Mouse (Mus musculus) CH12.LX (cell line): ENCODE data around the gene Pdzd8.

Experiments
- BHLHE40 ChIP-seq: IDR thresholded peaks from 2 replicates; pipeline ENCODE4 v1.6.1; 2011; ENCODE audit warnings: mild to moderate bottlenecking, low read depth, low read length, improper control_type of control experiment
- CHD1 ChIP-seq: IDR thresholded peaks from 2 replicates; pipeline ENCODE4 v1.6.1; 2012; ENCODE audit warnings: low read depth, low read length, improper control_type of control experiment, inconsistent platforms
- GABPA ChIP-seq: IDR thresholded peaks from 2 replicates; pipeline ENCODE4 v1.6.1; 2012; ENCODE audit warnings: low read depth, low read length, improper control_type of control experiment, inconsistent platforms; ENCODE audit not compliant: insufficient replicate concordance
- HCFC1 ChIP-seq: IDR thresholded peaks from 2 replicates; pipeline ENCODE4 v1.6.1; 2012; ENCODE audit warnings: low read depth, mild to moderate bottlenecking, inconsistent platforms, low read length, improper control_type of control experiment
- MAX ChIP-seq: IDR thresholded peaks from 2 replicates; pipeline ENCODE4 v1.6.1; 2011; ENCODE audit warnings: low read length, improper control_type of control experiment
- MAZ ChIP-seq: IDR thresholded peaks from 2 replicates; pipeline ENCODE4 v1.6.1; 2012; ENCODE audit warnings: low read depth, mild to moderate bottlenecking, inconsistent platforms, low read length, improper control_type of control experiment, moderate library complexity
- MEF2A ChIP-seq: IDR thresholded peaks from 2 replicates; pipeline ENCODE4 v1.6.1; 2014; ENCODE audit warnings: low read depth, mild to moderate bottlenecking, inconsistent platforms, low read length, improper control_type of control experiment, borderline replicate concordance
- MXI1 ChIP-seq: IDR thresholded peaks from 2 replicates; pipeline ENCODE4 v1.6.1; 2011; ENCODE audit warnings: mild to moderate bottlenecking, low read depth, low read length, improper control_type of control experiment
- POLR2A ChIP-seq: IDR thresholded peaks from 2 replicates; pipeline ENCODE4 v1.6.1; 2011; ENCODE audit warnings: low read depth, mild to moderate bottlenecking, improper control_type of control experiment, low read length
- RCOR1 ChIP-seq: conservative IDR thresholded peaks from 2 replicates; pipeline ENCODE4 v1.6.1; 2012; ENCODE audit warnings: low read depth, mild to moderate bottlenecking, inconsistent platforms, low read length, improper control_type of control experiment
- UBTF ChIP-seq: IDR thresholded peaks from 2 replicates; pipeline ENCODE4 v1.6.1; 2012; ENCODE audit warnings: low read depth, mild to moderate bottlenecking, inconsistent platforms, low read length, improper control_type of control experiment, moderate library complexity
- USF1 ChIP-seq: IDR thresholded peaks from 2 replicates; pipeline ENCODE4 v1.6.1; 2014; ENCODE audit warnings: low read depth, mild to moderate bottlenecking, inconsistent platforms, low read length, improper control_type of control experiment

GRCm38 (mm10) chr19:59393777-59394441 is 48.3 kb upstream of the Pdzd8 start:
- TF ChIP-seq RCOR1 (no peak), POLR2A (no peak), USF1 (no peak), MXI1 (no peak), MAX (no peak), MEF2A (no peak), CHD1 (no peak), GABPA (no peak), UBTF (no peak), BHLHE40 (no peak), MAZ (no peak), HCFC1 (no peak)
